Mouse (Mus musculus) ES-E14 (cell line): ENCODE data around the gene Fmnl3. TPM values are rescaled to one million over a fixed set of nuclear protein-coding genes. Genes with fewer than 3 reads are reported as not detected.

Experiments
- DNase-seq: peaks from one replicate; pipeline ENCODE4 v3.0.0-alpha.2; 2013; ENCODE audit warnings: low read depth, low spot score
- H3K27ac ChIP-seq: 2 replicates; pipeline ENCODE4 v1.5.1; 2012; ENCODE audit warnings: low read depth, mild to moderate bottlenecking, low read length, moderate library complexity, mixed read lengths; ENCODE audit not compliant: poor library complexity, insufficient read depth, severe bottlenecking
- H3K36me3 ChIP-seq: 2 replicates; pipeline ENCODE4 v1.6.1; 2012; ENCODE audit warnings: mild to moderate bottlenecking, low read length, moderate library complexity, mixed read lengths; ENCODE audit not compliant: control insufficient read depth, poor library complexity, insufficient read depth, severe bottlenecking
- H3K4me1 ChIP-seq, 2 experiments: fragments of 150-350 bp in 1 of 2; sonication (generic) in 1 of 2; 2 replicates each; pipeline ENCODE4 v1.6.1; 2012; ENCODE audit warnings: low read length in 2 of 2, mild to moderate bottlenecking in 1 of 2, mixed read lengths in 1 of 2; ENCODE audit not compliant: control insufficient read depth in 2 of 2, insufficient read depth in 2 of 2, poor library complexity in 1 of 2
- H3K4me3 ChIP-seq, 2 experiments: fragments of 150-350 bp in 1 of 2; sonication (generic) in 1 of 2; 2 replicates each; pipeline ENCODE4 v1.5.1; 2012; ENCODE audit warnings: low read length in 2 of 2, low read depth in 1 of 2, mild to moderate bottlenecking in 1 of 2, mixed read lengths in 1 of 2; ENCODE audit not compliant: insufficient read depth in 1 of 2, poor library complexity in 1 of 2, severe bottlenecking in 1 of 2
- H3K9ac ChIP-seq: 2 replicates; pipeline ENCODE4 v1.6.1; 2012; ENCODE audit warnings: low read depth, mild to moderate bottlenecking, low read length, mixed read lengths; ENCODE audit not compliant: poor library complexity, insufficient read depth, severe bottlenecking
- H3K9me3 ChIP-seq: fragments of 150-350 bp; sonication (generic); 2 replicates; pipeline ENCODE4 v1.6.1; 2012; ENCODE audit warnings: low read depth, mild to moderate bottlenecking, low read length; ENCODE audit not compliant: control insufficient read depth, insufficient read depth
- CHD2 ChIP-seq: IDR thresholded peaks from 2 replicates; pipeline ENCODE4 v1.6.1; 2014; ENCODE audit warnings: mild to moderate bottlenecking, low read depth, low read length, inconsistent platforms
- HCFC1 ChIP-seq: IDR thresholded peaks from 2 replicates; pipeline ENCODE4 v1.6.1; 2012; ENCODE audit warnings: low read length, inconsistent platforms, borderline replicate concordance; ENCODE audit not compliant: insufficient read depth
- MAFK ChIP-seq: IDR thresholded peaks from 2 replicates; pipeline ENCODE4 v1.6.1; 2014; ENCODE audit warnings: mild to moderate bottlenecking, low read depth, low read length, inconsistent platforms; ENCODE audit not compliant: insufficient read depth
- ZC3H11A ChIP-seq: IDR thresholded peaks from 2 replicates; pipeline ENCODE4 v1.6.1; 2012; ENCODE audit warnings: low read depth, mild to moderate bottlenecking, inconsistent platforms, low read length, borderline replicate concordance
- ZNF384 ChIP-seq: IDR thresholded peaks from 2 replicates; pipeline ENCODE4 v1.6.1; 2012; ENCODE audit warnings: low read depth, low read length, inconsistent platforms
- in situ Hi-C, 2 experiments: fragments of 600-800 bp; cut with MboI; formaldehyde crosslinking; loops; one replicate each; pipeline ENCODE4 v1.15.1; 2025; ENCODE audit warnings: low sequenced_read_pairs in 2 of 2, inconsistent platforms in 1 of 2; ENCODE audit not compliant: unreplicated experiment in 2 of 2
- total RNA-seq: library from RNA; depleted of rRNA; stranded (reverse); fragments of 300-350 nt; gene quantifications from 2 replicates; pipeline ENCODE4 v1.2.3, GENCODE M21; 2012

The Fmnl3 gene
- total RNA-seq, 1 experiment = 16.8 TPM

DNA sequence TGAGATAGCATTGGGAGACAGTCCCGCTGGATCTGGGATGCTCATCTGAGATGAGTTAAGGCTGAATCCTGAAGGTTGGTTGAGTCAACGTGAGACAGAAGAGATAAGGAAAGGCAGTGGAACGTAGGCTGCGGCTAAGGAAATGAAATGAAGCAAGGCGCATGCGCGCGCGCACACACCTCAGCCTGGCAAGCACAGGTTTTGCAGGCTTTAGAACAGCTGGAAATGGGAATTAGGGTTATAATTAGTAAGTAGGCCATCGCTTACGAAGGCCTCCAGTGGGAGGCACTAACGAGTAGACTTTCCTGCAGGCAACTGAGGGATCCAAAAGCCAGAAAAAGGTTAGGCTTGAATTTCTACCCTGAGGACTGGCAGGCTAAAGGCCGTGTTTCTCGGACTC lies 41.5 kb upstream of the Fmnl3 start:
- peak overlapping the region; percentile 4; the same call in 1 of the 2 replicates for H3K9ac ChIP-seq
- TF ChIP-seq MAFK (no peak), ZC3H11A (no peak), HCFC1 (no peak), ZNF384 (no peak), CHD2 (no peak)
- in situ Hi-C loops = no loop called here
- no peak for DNase-seq
- no peak overlapping the region for H3K27ac ChIP-seq
- peaks cover 0 to 11% of the 10 kb centered on the region in 2 experiments; a peak in 2 of 4 replicates for H3K4me1 ChIP-seq
- no peaks in the 10 kb centered on the region for H3K9me3 ChIP-seq
- H3K36me3 ChIP-seq = peaks cover 21% of the 10 kb centered on the region
- H3K4me3 ChIP-seq = no peak overlapping the region

DNA sequence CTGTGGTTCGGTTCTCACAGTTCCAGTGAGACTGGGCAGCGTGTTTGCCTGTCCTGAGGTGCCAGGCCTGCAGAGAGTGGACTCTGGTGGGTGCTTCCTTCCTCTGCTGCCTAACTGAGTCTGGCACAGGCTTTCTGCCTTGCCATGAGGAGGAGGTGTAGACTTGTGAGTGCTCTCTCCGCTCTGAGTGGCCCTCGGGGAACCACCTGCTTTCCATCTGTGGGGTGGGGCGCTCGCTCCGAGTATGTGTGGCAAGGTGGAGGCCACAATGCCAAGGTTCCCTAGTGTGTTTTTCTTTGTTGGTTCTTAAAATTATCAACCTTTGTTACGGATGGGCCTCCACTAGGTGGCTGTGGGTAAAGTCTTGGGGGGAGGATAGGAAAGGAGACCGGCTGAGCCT lies 38.6 kb upstream of the Fmnl3 start:
- DNase-seq = no peak
- no peak for TF ChIP-seq MAFK
- no peak for TF ChIP-seq ZC3H11A
- TF ChIP-seq ZNF384 = no peak
- TF ChIP-seq HCFC1 = no peak
- no peak for TF ChIP-seq CHD2
- in situ Hi-C loops = no loop called here
- Histone ChIP-seq H3K9ac (no peak overlapping the region), H3K4me1 (peaks cover 2 to 12% of the 10 kb centered on the region in 2 experiments; a peak in 3 of 4 replicates), H3K9me3 (no peaks in the 10 kb centered on the region), H3K27ac (no peak overlapping the region), H3K4me3 (no peak overlapping the region), H3K36me3 (peaks cover 44% of the 10 kb centered on the region)

DNA sequence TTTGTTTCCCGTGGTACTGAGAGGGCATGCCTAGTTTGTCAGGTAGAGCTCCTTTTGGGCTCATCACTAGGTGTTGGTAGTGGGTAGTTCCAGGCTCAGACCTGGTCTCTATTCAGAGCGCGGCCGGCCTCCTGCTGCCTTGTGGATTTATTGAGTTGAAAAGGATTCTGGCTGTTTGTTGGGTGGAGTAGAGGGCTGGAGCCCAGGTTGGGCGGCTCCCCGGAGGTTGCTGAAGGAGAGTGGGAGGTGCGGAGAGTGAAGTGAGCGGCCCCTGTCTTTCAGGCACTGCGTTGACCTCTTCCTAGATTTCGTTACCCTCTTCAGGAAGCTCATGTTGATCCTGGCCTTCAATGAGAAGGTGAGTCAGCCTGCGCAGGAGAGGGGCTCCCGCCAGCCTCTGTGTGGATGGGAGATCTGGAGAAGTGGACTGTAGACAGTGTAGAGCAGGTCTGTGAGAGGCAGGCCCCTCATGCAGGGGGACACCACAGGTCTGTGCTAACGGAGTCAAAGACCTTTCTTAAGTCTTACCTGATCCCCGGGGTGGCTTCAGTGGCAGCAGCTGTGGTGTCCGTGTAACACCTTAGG lies 36.8 kb upstream of the Fmnl3 start:
- Histone ChIP-seq H3K9ac (no peak overlapping the region), H3K4me1 (peaks cover 2 to 12% of the 10 kb centered on the region in 2 experiments; a peak in 3 of 4 replicates), H3K9me3 (no peaks in the 10 kb centered on the region), H3K27ac (no peak overlapping the region), H3K36me3 (peaks cover 55% of the 10 kb centered on the region), H3K4me3 (no peak overlapping the region)
- in situ Hi-C loops = no loop called here
- no peak for DNase-seq
- no peak for TF ChIP-seq ZC3H11A
- no peak for TF ChIP-seq MAFK
- no peak for TF ChIP-seq ZNF384
- no peak for TF ChIP-seq CHD2

DNA sequence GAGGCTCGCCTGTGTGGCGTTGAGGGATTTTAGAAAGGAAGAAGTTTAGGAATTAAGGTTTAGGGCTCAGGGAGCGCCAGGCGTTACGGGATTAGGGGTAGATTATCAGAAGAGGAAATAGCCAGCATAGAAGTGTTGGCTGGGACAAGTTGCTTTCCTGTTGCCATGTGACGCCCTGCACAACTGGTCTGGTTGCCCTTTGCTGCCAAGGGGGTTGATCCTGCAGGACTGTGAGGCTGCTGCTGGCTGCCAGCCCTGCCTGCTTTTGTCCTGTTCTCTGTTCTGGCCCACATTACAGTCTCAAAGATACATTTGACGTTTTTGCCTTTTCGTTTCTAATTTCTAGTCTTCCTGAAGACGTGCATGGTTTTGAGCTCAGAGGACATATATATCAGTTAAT lies 34.9 kb upstream of the Fmnl3 start:
- H3K9ac ChIP-seq = no peak overlapping the region
- DNase-seq = no peak
- peaks cover 2 to 13% of the 10 kb centered on the region in 2 experiments; a peak in 3 of 4 replicates for H3K4me1 ChIP-seq
- in situ Hi-C loops = no loop called here
- no peak overlapping the region for H3K4me3 ChIP-seq
- H3K36me3 ChIP-seq = peaks cover 56% of the 10 kb centered on the region
- no peak for TF ChIP-seq HCFC1
- TF ChIP-seq CHD2 = no peak
- no peak for TF ChIP-seq MAFK
- TF ChIP-seq ZNF384 = no peak
- TF ChIP-seq ZC3H11A = no peak
- H3K9me3 ChIP-seq = no peaks in the 10 kb centered on the region
- H3K27ac ChIP-seq = no peak overlapping the region
